Mouse (Mus musculus): ENCODE results near the gene Pigl. TPM values are rescaled to one million over a fixed set of nuclear protein-coding genes. Genes with fewer than 3 reads are reported as not detected.
"Not testable (repeated sequence)": the region's sequence is repeated elsewhere in the genome, so short reads cannot be mapped to it uniquely, and the experiment has no call there.

Pigl gene
- total RNA-seq (2015) (6.5 and 9.2 TPM in 2 replicates), total RNA-seq (2017) (2.0 and 2.4 TPM in 2 replicates)

- ATAC-seq (replicated peaks; ENCODE audit: poor library complexity) = peak; percentile 63
These were observed at the start of gene Pigl, which contains the start of gene Ncor1 for GRCm38 (mm10) chr11:62458276-62458724. TSS of gene Pigl (plus strand) at chr11:62458460. TSS of gene Ncor1 (minus strand) at chr11:62458541.

- no peak for ATAC-seq (replicated peaks; ENCODE audit: poor library complexity)
These were observed 49.4 kb upstream of the Pigl start for GRCm38 (mm10) chr11:62408848-62409247.

- ATAC-seq (replicated peaks; ENCODE audit: poor library complexity) = no peak
These were observed 48.6 kb upstream of the Pigl start for GRCm38 (mm10) chr11:62409611-62410010.

- ATAC-seq (replicated peaks; ENCODE audit: poor library complexity) = no peak
These were observed 43.2 kb upstream of the Pigl start for GRCm38 (mm10) chr11:62415026-62415425.

- ATAC-seq (replicated peaks; ENCODE audit: poor library complexity) = no peak
These were observed 33.7 kb upstream of the Pigl start for GRCm38 (mm10) chr11:62424525-62424924.

GRCm38 (mm10) chr11:62426266-62426665, 32.0 kb upstream of the Pigl start:
- ATAC-seq (replicated peaks; ENCODE audit: poor library complexity) = no peak

- peak; percentile 69 for ATAC-seq (replicated peaks; ENCODE audit: poor library complexity)
These were observed 31.2 kb upstream of the Pigl start for GRCm38 (mm10) chr11:62427105-62427504.

GRCm38 (mm10) chr11:62432211-62432610, 26.0 kb upstream of the Pigl start:
- no peak for ATAC-seq (replicated peaks; ENCODE audit: poor library complexity)

- ATAC-seq (replicated peaks; ENCODE audit: poor library complexity) = no peak
These were observed 17.5 kb upstream of the Pigl start for GRCm38 (mm10) chr11:62440670-62441315.

GRCm38 (mm10) chr11:62445799-62446198, 12.5 kb upstream of the Pigl start:
- ATAC-seq (replicated peaks; ENCODE audit: poor library complexity) = no peak

- no peak for ATAC-seq (replicated peaks; ENCODE audit: poor library complexity)
These were observed 9.3 kb upstream of the Pigl start for GRCm38 (mm10) chr11:62448971-62449370.

- no peak for ATAC-seq (replicated peaks; ENCODE audit: poor library complexity)
These were observed 3.1 kb upstream of the Pigl start for GRCm38 (mm10) chr11:62455193-62455592.

GRCm38 (mm10) chr11:62456021-62456482, 2.2 kb upstream of the Pigl start:
- ATAC-seq (replicated peaks; ENCODE audit: poor library complexity) = no peak

- ATAC-seq (replicated peaks; ENCODE audit: poor library complexity) = peak; percentile 49
These were observed 1.6 kb upstream of the Pigl start for GRCm38 (mm10) chr11:62456483-62457172.

GRCm38 (mm10) chr11:62457241-62457890, 894 bp upstream of the Pigl start:
- peak; percentile 83 for ATAC-seq (replicated peaks; ENCODE audit: poor library complexity)

- ATAC-seq (replicated peaks; ENCODE audit: poor library complexity) = no peak
These were observed 379 bp upstream of the Pigl start for GRCm38 (mm10) chr11:62457891-62458270.

GRCm38 (mm10) chr11:62458780-62459179, 520 bp downstream of the Pigl start:
- ATAC-seq (replicated peaks; ENCODE audit: poor library complexity) = no peak

- ATAC-seq (replicated peaks; ENCODE audit: poor library complexity) = not testable (repeated sequence)
These were observed 4.3 kb downstream of the Pigl start for GRCm38 (mm10) chr11:62462529-62462928.

- no peak for ATAC-seq (replicated peaks; ENCODE audit: poor library complexity)
These were observed 5.1 kb downstream of the Pigl start for GRCm38 (mm10) chr11:62463225-62463915.

GRCm38 (mm10) chr11:62464696-62465095, 6.4 kb downstream of the Pigl start:
- peak; percentile 77 for ATAC-seq (replicated peaks; ENCODE audit: poor library complexity)

GRCm38 (mm10) chr11:62465849-62466248, 7.6 kb downstream of the Pigl start:
- ATAC-seq (replicated peaks; ENCODE audit: poor library complexity) = no peak
